Mouse (Mus musculus) heart, embryonic 16.5 days (tissue): ENCODE measurements around the gene Ensa. TPM values are rescaled to one million over a fixed set of nuclear protein-coding genes. Genes with fewer than 3 reads are reported as not detected.
"Not testable (repeated sequence)": the region's sequence is repeated elsewhere in the genome, so short reads cannot be mapped to it uniquely, and the experiment has no call there.

ENCODE experiments used
- ATAC-seq: fragments of 200-750 bp; cut with Nextera tagmentation; replicated peaks from 2 replicates; pipeline ENCODE4 v1.8.0; 2017; ENCODE audit warnings: moderate number of reproducible peaks; ENCODE audit not compliant: insufficient read depth, low FRiP score; ENCODE audit errors: extremely low read depth
- H3K27ac ChIP-seq: fragments of 300-500 bp; sonication (generic); 2 replicates; pipeline ENCODE4 v1.5.1; 2014; ENCODE audit warnings: mild to moderate bottlenecking, low read length, control low read depth, moderate library complexity
- H3K27me3 ChIP-seq: fragments of 300-500 bp; sonication (generic); 2 replicates; pipeline ENCODE4 v1.6.1; 2014; ENCODE audit warnings: low read length, mixed read lengths; ENCODE audit not compliant: control insufficient read depth, insufficient read depth
- H3K36me3 ChIP-seq: fragments of 300-500 bp; sonication (generic); 2 replicates; pipeline ENCODE4 v1.6.1; 2014; ENCODE audit not compliant: control insufficient read depth, insufficient read depth
- H3K4me1 ChIP-seq: fragments of 300-500 bp; sonication (generic); 2 replicates; pipeline ENCODE4 v1.6.1; 2014; ENCODE audit warnings: low read length, mixed read lengths; ENCODE audit not compliant: control insufficient read depth, insufficient read depth
- H3K4me2 ChIP-seq: fragments of 300-500 bp; sonication (generic); 2 replicates; pipeline ENCODE4 v1.6.1; 2014; ENCODE audit warnings: low read depth, mild to moderate bottlenecking, control low read depth, low read length
- H3K4me3 ChIP-seq: fragments of 300-500 bp; sonication (generic); 2 replicates; pipeline ENCODE4 v1.5.1; 2014; ENCODE audit warnings: mild to moderate bottlenecking, control low read depth, low read length
- H3K9ac ChIP-seq: fragments of 300-500 bp; sonication (generic); 2 replicates; pipeline ENCODE4 v1.6.1; 2014; ENCODE audit warnings: low read length, control low read depth
- H3K9me3 ChIP-seq: fragments of 300-500 bp; sonication (generic); replicated peaks from 2 replicates; pipeline ENCODE4 v1.6.1; 2016; ENCODE audit warnings: low read length; ENCODE audit not compliant: control insufficient read depth
- WGBS: fragments of 180-500 bp; shearing (Covaris S2); extraction: QIAGEN DNeasy Blood & Tissue Kit; methylation state at CpG from one replicate; pipeline ENCODE4 v1.1.7; 2014; 5-methylcytosine and 5-hydroxymethylcytosine counted together
- polyA plus RNA-seq: library from polyadenylated mRNA; unstranded; fragments of >200 nt; fragmentation: Nextera tagmentation; extraction: Ambion mirVana; gene quantifications from 2 replicates; pipeline ENCODE4 v1.2.1, GENCODE M21; 2015

Ensa gene
- polyA plus RNA-seq, 1 experiment from 2014 or later: 53.0 TPM

DNA sequence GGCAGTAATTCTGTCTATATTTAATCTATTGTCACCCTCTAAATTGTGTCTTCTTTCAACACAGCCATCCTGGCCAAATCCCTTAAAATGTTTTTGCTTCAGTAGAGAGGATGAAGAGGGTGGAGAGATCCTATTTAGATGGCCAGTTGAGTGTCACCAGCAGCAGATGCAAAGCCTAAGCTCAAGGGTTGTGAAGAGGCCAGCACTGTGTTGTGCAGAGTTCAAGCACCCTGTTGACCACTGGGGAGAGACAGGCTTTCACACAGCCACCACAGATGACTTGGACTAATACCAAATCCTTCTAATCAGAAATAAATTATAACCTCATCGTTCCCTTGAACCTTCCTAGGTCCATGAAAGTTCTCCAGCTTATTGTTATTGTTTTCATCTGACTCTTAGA lies 6.3 kb upstream of the Ensa start:
- H3K9me3 ChIP-seq: no peaks in the 10 kb centered on the region
- no peak overlapping the region for H3K9ac ChIP-seq
- no peak for ATAC-seq
- no peak overlapping the region for H3K4me3 ChIP-seq
- peaks cover 26% of the 10 kb centered on the region for H3K36me3 ChIP-seq
- no peaks in the 10 kb centered on the region for H3K4me1 ChIP-seq
- H3K27ac ChIP-seq: no peak overlapping the region
- 61% methylated on average over 1 of the region's 1 CpGs for WGBS
- H3K4me2 ChIP-seq: no peak overlapping the region
- H3K27me3 ChIP-seq: no peaks in the 10 kb centered on the region

DNA sequence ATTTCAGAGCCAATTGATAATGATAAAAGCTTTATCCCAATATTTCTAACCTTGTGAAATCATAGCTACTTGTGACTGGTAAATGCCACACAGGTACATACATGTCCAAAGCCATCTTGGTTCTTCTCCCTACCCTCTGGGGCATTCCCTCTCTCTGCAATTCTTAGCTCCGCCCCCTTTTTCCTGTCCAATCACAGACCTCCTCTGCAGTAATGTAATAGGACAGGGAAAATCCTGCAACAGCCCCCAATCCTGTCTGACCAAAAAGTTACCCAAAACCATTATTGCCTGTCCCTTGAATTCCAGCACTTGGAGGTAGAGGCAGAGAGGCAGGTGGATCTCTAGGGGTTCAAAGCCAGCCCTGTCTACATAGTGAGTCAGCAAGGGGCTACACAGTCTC lies 3.6 kb upstream of the Ensa start:
- Histone ChIP-seq H3K27ac (no peak overlapping the region), H3K4me3 (no peak overlapping the region), H3K27me3 (no peaks in the 10 kb centered on the region), H3K9me3 (no peaks in the 10 kb centered on the region), H3K9ac (no peak overlapping the region), H3K4me2 (no peak overlapping the region), H3K4me1 (peaks cover 7% of the 10 kb centered on the region), H3K36me3 (peaks cover 20% of the 10 kb centered on the region)
- no peak for ATAC-seq
- WGBS: 60% methylated on average over 1 of the region's 1 CpGs

DNA sequence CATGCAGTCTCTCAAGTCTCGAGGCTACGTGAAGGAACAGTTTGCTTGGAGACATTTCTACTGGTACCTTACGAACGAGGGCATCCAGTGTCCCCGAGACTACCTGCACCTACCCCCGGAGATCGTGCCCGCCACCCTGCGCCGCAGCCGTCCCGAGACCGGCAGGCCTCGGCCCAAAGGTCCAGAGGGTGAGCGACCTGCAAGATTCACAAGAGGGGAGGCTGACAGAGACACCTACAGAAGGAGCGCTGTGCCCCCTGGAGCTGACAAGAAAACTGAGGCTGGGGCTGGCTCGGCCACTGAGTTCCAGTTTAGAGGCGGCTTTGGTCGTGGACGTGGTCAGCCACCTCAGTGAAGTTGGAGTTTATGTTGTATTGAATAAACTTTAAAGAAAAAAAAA lies 2.4 kb upstream of the Ensa start:
- not testable (repeated sequence) for H3K4me2 ChIP-seq, ATAC-seq, H3K9ac ChIP-seq, H3K27me3 ChIP-seq, H3K27ac ChIP-seq, H3K4me1 ChIP-seq, H3K4me3 ChIP-seq, H3K9me3 ChIP-seq
- peaks cover 14% of the 10 kb centered on the region for H3K36me3 ChIP-seq
- 87% methylated on average over 18 of the region's 20 CpGs for WGBS

DNA sequence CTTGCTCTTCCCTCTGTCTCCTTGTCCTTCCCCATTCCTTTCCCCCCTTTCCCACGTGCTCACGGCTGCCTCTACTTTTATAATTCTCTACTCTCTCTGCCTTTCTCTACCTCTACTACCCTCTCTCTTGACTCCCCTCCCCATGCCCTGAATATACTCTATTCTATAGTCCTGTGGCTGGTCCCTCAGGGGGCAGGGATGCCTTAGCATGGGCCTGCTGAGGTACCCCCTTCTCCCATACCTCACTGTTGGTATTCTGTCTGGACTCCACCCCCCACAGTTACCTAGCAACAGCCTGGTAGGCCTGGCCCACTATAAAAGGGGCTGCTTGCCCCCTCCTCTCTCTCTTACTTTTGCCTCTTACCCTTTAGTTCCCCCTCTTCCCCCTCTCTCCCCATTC lies 1.2 kb upstream of the Ensa start:
- H3K4me2 ChIP-seq: no peak overlapping the region
- H3K9me3 ChIP-seq: no peaks in the 10 kb centered on the region
- peaks cover 10% of the 10 kb centered on the region for H3K36me3 ChIP-seq
- ATAC-seq: no peak
- no peak overlapping the region for H3K4me3 ChIP-seq
- no peaks in the 10 kb centered on the region for H3K27me3 ChIP-seq
- no peak overlapping the region for H3K9ac ChIP-seq
- 58% methylated on average over 2 of the region's 2 CpGs for WGBS
- H3K4me1 ChIP-seq: peaks cover 9% of the 10 kb centered on the region
- no peak overlapping the region for H3K27ac ChIP-seq

DNA sequence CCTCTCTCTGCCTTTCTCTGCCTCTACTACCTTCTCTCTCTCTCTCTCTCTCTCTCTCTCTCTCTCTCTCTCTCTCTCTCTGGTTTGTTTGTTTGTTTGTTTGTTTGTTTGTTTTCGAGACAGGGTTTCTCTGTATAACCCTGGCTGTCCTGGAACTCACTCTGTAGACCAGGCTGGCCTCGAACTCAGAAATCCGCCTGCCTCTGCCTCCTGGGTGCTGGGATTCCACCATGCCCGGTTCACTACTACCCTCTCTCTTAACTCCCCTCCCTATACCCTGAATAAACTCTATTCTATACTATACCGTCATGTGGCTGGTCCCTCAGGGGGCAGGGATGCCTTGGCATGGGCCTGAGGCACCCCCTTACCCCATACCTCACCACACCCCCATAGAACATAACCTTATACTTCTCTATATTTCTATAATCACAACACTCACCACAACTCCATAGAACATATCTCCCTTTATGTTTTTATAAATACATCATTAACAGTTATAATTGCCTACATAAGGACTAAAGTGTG lies 740 bp upstream of the Ensa start:
- not testable (repeated sequence) for H3K4me1 ChIP-seq, H3K27me3 ChIP-seq, H3K9me3 ChIP-seq, ATAC-seq
- Histone ChIP-seq H3K4me3 (peak overlapping the region; percentile 72), H3K27ac (peak overlapping the region; percentile 82), H3K4me2 (peak overlapping the region; percentile 60), H3K9ac (peak overlapping the region; percentile 63), H3K36me3 (peaks cover 14% of the 10 kb centered on the region)
- WGBS: 68% methylated on average over 5 of the region's 5 CpGs

DNA sequence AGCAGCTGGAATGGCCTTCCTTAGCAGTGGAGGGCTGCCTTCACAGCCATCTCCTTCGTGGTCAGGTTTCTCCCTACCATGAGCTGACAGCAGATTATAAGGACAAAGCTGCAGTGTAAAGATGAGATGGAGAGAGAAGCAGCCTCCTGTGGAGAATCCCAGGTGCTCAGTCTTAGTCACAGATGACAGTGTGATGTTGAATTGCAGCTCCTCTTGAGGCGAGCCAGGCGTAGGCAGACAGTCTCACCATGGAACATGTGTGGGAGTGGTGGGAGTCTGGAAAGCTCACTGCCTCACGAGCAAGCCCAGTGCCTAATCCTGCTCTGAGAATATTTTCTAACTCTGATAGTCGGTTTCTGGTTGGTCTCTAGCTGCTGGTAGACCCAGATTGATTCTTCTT lies 3.0 kb downstream of the Ensa start:
- Histone ChIP-seq H3K4me2 (no peak overlapping the region), H3K4me1 (peaks cover 9% of the 10 kb centered on the region), H3K9me3 (no peaks in the 10 kb centered on the region), H3K36me3 (peaks cover 35% of the 10 kb centered on the region), H3K9ac (no peak overlapping the region), H3K4me3 (no peak overlapping the region), H3K27ac (no peak overlapping the region), H3K27me3 (no peaks in the 10 kb centered on the region)
- 78% methylated on average over 5 of the region's 5 CpGs for WGBS
- no peak for ATAC-seq

DNA sequence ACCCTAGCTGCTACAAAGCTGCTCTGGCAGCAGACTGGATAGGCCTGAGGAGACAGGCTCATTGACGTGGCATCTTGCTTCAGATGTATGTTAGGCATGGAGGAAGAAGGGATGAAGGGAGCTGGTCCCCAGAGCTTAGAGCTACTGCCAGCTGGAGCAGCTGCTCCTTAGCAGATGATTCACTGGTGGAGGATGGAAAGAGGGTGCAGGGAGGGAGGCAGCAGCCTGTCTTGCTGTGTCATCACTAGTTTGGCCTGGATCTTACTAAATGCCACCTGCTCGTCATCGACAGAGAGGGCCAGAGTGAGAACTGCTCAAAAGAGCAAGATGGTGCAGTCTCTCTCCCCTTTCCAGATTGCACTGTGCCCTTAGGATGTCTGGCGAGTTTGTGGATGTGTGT lies 5.0 kb downstream of the Ensa start:
- no peak for ATAC-seq
- 77% methylated on average over 4 of the region's 4 CpGs for WGBS
- no peak overlapping the region for H3K4me3 ChIP-seq
- H3K4me1 ChIP-seq: peaks cover 9% of the 10 kb centered on the region
- H3K27ac ChIP-seq: no peak overlapping the region
- H3K27me3 ChIP-seq: no peaks in the 10 kb centered on the region
- H3K9ac ChIP-seq: no peak overlapping the region
- no peak overlapping the region for H3K4me2 ChIP-seq
- H3K36me3 ChIP-seq: peaks cover 46% of the 10 kb centered on the region
- H3K9me3 ChIP-seq: no peaks in the 10 kb centered on the region

DNA sequence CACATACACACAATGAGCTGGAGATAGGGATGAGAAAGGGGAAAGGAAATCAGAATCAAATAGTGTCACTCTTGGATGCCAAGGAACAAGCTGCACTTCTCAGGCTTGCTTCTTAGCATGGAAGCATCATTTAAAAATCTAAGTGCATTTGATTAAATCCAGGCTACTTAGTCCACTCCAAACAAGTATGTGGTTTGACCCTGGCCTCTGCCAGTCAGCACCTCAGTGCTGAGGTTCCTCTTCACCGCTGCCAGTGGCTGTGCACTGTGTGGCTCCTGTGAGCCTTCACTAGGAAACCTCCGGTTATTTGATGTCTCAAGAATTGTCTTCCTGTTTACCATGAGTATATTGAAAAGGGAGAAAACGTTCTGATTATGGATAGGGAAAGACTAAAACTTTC lies 6.1 kb downstream of the Ensa start:
- no peak overlapping the region for H3K4me2 ChIP-seq
- H3K27ac ChIP-seq: no peak overlapping the region
- 66% methylated on average over 3 of the region's 3 CpGs for WGBS
- peaks cover 5% of the 10 kb centered on the region for H3K4me1 ChIP-seq
- no peaks in the 10 kb centered on the region for H3K27me3 ChIP-seq
- H3K9ac ChIP-seq: no peak overlapping the region
- H3K36me3 ChIP-seq: peaks cover 47% of the 10 kb centered on the region
- no peak for ATAC-seq
- no peak overlapping the region for H3K4me3 ChIP-seq
- H3K9me3 ChIP-seq: no peaks in the 10 kb centered on the region

DNA sequence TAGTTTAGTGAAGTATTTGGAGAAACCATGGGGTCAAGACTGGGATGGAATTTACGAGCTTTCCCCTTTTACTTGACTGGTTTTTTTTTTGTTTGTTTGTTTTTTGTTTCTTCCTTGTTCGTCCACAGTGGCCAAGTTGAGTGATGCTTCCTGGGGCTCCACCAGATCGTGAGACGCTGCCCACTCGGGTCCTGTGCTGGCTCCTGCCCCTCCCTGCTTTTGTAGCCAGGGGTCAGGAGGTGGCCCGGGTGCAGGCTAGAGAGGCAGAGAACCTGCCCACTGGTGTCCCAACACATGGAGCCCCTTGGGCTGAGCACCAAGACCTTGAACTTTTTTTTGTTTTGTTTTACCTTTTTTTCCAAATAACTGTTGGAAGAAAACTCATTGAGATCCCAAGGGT lies 6.5 kb downstream of the Ensa start:
- ATAC-seq: no peak
- Histone ChIP-seq H3K9me3 (no peaks in the 10 kb centered on the region), H3K4me3 (no peak overlapping the region), H3K27me3 (no peaks in the 10 kb centered on the region), H3K4me1 (peaks cover under 1% of the 10 kb centered on the region; the same call in 1 of the 2 replicates), H3K36me3 (peaks cover 47% of the 10 kb centered on the region), H3K27ac (no peak overlapping the region), H3K9ac (no peak overlapping the region), H3K4me2 (no peak overlapping the region)
- WGBS: 70% methylated on average over 6 of the region's 6 CpGs
